Mouse (Mus musculus): Measurements from ENCODE around the gene Arl4d. TPM values are rescaled to one million over a fixed set of nuclear protein-coding genes. Genes with fewer than 3 reads are reported as not detected.
"Not testable (repeated sequence)": the region's sequence is repeated elsewhere in the genome, so short reads cannot be mapped to it uniquely, and the experiment has no call there.

Gene Arl4d
- total RNA-seq (2021), result 10 to 100 TPM in 1 of 2 experiments, 1 to 10 TPM in 1; 6.7 to 13.1 TPM
- long read RNA-seq, experiment 1, result 0 reads
- long read RNA-seq, experiment 2, result 0 reads

DNA sequence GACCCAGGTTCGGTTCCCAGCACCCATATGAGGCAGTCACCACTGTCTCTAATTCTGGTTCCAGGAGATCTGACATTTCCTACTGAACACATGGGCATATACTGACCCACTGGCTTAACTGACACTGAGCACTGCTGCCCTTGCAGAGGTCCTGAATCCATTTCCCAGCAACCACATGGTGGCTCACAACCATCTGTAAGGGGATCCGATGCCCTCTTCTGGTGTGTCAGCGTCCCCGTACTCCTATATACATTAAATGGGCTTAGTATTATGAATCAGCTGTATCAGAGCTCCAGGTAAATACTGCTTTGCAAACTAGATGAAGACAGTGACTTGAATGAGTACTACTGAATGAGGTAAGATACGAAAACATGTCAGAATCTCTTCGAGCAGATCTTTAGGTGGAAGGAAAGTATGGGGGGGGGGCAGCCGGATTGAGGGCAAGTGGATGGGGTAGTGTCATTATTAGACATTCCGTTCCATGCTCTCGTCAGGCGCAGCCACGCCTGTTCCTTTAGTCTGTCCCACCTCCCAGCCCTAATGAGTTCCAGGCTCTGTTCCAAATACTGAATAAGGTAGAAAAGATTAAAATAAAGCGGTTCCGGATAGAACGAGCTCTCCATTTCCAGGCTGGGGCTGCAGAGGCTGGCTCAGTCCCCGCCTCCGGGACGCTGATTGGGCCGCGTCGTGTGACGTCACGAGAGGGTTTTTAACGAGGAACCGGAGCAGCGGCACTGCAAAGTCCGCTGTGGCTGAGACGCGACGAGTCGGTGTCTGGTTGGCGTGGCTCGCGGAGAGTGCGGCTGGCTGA is at the start of gene Arl4d:
Gene Arl4d (plus strand): TSS at position 717 of the 811 bp plus-strand sequence.
- intact Hi-C loops (cut with DNase I), result loop anchor here (5.0 kb wide), 1 partner anchor 37 kb away; no protein-coding TSS in a partner anchor
- no peak for TF ChIP-seq CTCF (IDR thresholded peaks at IDR 0.05)

DNA sequence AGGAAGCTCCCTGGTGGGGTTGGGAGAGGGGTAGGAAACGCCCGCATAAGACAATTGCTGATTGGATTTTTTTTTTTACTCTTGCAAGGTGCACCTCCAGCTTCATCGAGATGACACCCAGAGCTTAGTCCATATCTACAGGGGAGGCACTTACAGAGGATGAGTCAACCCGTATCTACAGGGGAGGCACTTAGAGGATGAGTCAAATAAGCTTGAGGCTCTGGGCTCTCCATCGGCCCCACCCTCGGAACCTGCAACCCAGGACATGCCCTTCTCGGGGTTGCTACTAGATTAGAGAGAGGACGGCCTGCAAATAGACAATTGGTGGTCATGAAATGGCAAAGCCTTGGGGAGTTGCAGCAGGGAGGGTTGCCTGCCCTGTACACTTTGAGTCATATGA is 49.2 kb upstream of the Arl4d start:
- no peak overlapping the region for H3K27ac ChIP-seq
- DNase-seq, result no peak
- TF ChIP-seq CTCF (IDR thresholded peaks at IDR 0.05), result no peak
- H3K4me3 ChIP-seq, result no peak overlapping the region
- intact Hi-C loops (cut with DNase I), result no loop called here

More for the DNA sequence above, at the start of gene Arl4d:
- peak within 1 kb of the TSS; percentile 96 for H3K27ac ChIP-seq
- peak; percentile 97 for DNase-seq
- H3K4me3 ChIP-seq, result peak within 1 kb of the TSS; percentile 94

DNA sequence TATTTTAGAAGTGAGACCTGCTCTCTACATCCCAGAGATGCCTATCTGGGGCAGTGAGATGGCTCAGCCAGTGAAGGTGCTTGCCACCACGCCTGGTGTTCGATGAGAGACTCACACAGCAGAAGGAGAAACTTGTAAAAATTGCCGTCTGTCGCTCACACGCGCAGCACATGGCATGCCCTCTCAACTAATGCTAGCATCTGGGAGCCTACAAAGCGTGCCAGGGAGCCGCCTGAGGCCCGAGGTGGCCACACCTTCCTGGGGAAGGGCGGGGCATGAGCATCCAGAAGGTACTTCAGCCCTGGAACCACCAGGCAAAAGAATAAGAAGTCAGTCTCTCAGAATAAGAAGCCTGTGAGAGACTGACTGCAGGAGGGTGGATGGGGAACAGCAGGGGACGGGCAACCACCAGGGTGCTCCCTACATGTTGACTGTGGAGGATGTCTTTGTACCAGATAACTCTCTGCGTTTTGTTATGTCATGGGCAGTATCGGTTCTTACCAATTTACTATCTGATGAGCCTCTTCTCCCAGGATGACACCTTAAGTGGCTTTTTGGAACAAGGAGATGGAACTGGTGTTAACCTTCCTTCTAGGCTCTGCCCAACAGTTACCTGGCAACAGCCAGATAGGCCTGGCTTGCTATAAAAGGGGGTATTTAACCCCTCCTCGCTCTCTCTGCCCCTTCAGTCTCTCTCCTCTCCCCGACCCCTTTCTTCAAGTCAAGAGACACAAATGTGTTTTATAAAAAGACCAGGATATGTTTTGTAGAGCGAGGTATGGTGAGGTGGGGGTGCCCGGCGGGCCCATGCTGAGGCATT is 48.2 kb upstream of the Arl4d start:
- Histone ChIP-seq H3K4me3 (no peak overlapping the region), H3K27ac (no peak overlapping the region)
- DNase-seq, result no peak
- intact Hi-C loops (cut with DNase I), result no loop called here
- TF ChIP-seq CTCF (IDR thresholded peaks at IDR 0.05), result no peak

DNA sequence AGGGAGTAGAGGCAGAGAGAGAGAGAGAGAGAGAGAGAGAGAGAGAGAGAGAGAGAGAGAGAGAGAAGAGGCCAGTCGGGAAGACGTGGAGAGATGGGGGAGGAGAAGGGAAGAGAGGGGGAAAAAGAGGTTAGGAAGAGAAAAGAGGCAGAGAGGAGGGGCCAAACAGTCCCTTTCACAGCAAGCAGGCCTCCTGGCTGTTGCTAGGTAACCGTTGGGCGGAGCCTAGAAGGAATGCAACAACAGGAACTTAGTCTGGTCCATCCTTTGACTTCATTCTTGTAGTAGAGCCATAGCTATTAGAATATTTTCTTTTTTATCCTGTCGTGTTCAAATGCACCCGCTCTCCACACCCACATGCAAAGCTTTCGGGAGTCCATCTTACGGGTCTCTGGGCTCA is 47.5 kb upstream of the Arl4d start:
- Histone ChIP-seq H3K4me3 (no peak overlapping the region), H3K27ac (no peak overlapping the region)
- intact Hi-C loops (cut with DNase I), result no loop called here

DNA sequence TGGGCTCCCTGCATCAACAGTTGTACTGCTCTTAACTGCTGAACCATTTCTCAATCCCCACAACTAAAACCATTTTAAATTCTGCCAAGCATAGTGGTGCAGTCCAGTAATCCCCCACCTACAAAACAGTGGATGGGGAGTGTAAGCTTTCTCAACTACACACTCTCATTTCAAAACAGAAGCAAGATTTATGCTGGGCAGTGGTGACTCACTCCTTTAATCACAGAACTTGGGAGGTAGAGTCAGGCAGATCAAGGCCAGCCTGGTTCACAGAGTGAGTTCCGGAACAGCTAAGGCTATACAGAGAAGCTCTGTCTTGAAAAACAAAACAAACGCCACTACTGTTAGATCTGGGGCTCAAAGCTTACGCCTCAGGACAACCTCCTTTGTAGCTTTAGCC is 46.7 kb upstream of the Arl4d start:
- intact Hi-C loops (cut with DNase I), result no loop called here
- DNase-seq, result no peak
- H3K27ac ChIP-seq, result no peak overlapping the region
- TF ChIP-seq CTCF (IDR thresholded peaks at IDR 0.05), result no peak
- no peak overlapping the region for H3K4me3 ChIP-seq

More for the DNA sequence above, 47.5 kb upstream of the Arl4d start:
- DNase-seq, result no peak
- no peak for TF ChIP-seq CTCF (IDR thresholded peaks at IDR 0.05)

DNA sequence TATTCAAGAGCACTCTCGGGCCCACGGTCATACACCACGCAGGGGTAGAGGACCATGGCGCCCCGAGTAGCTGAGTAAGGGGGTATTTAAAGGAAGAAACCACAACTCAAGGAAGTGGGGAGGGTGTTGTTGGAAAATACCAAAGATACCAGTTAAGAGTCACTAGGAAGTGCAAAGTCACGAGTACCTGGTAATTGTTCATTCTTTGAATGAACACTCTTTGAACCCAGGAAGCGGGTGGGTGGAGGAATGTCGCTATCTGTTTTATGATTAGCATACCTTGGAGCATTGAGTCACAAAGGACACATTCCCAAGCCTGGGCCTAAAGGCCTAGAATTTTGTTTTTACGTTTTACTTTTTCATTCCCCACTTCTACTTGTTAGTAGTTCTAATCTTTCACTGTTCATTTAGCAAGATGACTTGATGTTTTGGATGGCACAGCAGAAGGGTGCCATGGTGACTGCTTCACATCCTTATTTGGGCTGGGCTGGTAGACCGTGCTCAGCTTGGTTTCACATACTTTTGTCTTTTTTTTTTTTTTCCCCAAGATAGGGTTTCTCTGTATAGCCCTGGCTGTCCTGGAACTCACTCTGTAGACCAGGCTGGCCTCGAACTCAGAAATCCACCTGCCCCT is 45.2 kb upstream of the Arl4d start:
- H3K4me3 ChIP-seq; DNase-seq; H3K27ac ChIP-seq; intact Hi-C loops (cut with DNase I): not testable (repeated sequence)

DNA sequence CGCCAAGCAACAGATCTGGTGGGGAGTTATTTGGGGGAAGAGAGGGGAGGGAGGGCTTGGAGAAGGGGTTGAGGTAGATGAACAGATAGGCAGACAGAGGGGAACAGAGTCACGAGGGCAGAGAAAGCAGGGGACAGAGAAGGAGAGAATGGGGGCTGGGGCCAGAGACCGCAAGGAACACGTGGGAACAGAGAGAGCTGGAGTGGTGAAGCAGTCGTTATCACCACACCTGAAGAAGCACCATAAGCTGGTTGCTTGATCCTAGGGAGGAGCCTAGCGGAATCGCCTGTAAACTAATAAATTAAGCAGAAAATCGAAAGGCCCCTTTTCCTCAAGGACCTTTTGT is 38.7 kb upstream of the Arl4d start:
- no peak for TF ChIP-seq CTCF (IDR thresholded peaks at IDR 0.05)
- intact Hi-C loops (cut with DNase I), result loop anchor here (2.0 kb wide), 1 partner anchor 18 kb away; no protein-coding TSS in a partner anchor
- DNase-seq, result peak; percentile 35

DNA sequence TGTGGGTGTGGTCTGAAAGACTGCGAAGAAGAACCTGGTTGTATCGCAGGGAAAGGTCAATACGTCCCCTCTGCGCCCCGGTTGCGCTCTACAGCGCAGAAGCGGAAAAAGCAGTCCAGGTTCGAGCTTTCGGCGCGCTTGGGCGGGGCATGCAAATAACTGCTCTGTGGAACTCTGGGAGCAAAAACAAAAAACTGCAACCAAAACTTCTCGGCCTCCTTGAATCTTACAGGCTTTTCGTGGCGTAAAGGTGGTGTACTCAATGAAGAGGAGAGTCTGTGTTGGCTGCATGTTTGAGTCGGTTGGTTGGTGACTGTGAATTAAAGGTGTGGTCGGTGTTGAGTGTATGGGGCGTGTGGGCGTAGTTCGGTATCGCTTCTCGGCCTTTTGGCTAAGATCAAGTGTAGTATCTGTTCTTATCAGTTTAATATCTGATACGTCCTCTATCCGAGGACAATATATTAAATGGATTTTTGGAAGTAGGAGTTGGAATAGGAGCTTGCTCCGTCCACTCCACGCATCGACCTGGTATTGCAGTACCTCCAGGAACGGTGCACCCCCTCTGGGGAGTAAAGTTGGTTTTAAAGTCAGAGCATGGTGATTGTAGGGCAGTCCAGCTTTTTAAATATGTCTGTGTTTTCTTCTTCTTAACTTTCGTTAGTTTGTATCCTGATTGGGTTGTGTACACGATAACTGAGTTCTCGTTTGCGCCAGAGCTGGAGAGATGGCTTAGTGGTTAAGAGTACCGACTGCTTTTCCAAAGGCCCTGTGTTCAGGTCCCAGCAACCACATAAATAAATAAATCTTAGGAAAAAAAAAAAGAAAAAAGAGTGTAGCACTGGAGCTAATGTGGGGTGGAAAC is 38.1 kb upstream of the Arl4d start, which contains the start of gene Rdm1:
Gene Rdm1 (plus strand): TSS at position 201 of the 862 bp plus-strand sequence.
- Histone ChIP-seq H3K4me3 (peak within 1 kb of the TSS; percentile 94), H3K27ac (peak within 1 kb of the TSS; percentile 93)
- DNase-seq, result peak; percentile 90
- intact Hi-C loops (cut with DNase I), result loop anchor here (2.0 kb wide), 1 partner anchor 18 kb away; no protein-coding TSS in a partner anchor
- TF ChIP-seq CTCF (IDR thresholded peaks at IDR 0.05), result no peak

More for the DNA sequence above, 38.7 kb upstream of the Arl4d start:
- peak overlapping the region; percentile 94 for H3K4me3 ChIP-seq
- H3K27ac ChIP-seq, result peak overlapping the region; percentile 93

DNA sequence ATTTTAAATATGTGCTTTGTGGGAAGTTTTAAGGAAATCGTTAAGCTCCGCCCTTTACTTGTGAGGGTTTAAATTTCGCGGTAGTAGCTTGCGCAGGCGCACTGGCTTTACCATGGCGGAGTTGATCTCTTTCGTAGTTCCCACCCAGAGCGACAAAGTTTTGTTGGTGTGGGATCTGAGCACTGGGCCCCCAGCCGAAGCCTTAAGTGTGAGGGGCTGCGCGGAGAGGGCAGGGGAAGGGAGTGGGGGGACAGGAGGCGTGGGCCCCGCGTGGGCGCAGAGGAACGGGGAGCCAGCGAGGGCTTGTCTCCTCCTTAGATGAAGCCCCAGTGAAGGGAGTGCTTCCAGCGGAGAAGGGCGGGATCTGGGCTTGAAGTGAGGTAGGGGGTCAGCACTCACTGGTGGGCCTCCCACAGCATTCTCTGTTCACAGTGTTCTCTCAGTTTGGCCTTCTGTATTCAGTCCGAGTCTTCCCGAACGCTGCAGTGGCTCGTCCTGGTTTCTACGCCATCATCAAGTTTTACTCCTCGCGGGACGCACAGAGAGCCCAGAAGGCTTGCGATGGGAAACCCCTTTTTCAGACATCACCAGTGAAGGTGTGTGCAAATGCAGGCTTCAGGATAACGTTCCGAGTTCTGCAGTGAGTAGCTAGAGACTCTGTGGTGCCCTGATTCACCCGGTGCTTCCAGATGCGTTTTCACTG is 37.3 kb upstream of the Arl4d start:
- peak; percentile 92 for DNase-seq
- intact Hi-C loops (cut with DNase I), result loop anchor here (2.0 kb wide), 1 partner anchor 17 kb away; no protein-coding TSS in a partner anchor
- peak overlapping the region; percentile 94 for H3K4me3 ChIP-seq
- H3K27ac ChIP-seq, result peak overlapping the region; percentile 93
- no peak for TF ChIP-seq CTCF (IDR thresholded peaks at IDR 0.05)

DNA sequence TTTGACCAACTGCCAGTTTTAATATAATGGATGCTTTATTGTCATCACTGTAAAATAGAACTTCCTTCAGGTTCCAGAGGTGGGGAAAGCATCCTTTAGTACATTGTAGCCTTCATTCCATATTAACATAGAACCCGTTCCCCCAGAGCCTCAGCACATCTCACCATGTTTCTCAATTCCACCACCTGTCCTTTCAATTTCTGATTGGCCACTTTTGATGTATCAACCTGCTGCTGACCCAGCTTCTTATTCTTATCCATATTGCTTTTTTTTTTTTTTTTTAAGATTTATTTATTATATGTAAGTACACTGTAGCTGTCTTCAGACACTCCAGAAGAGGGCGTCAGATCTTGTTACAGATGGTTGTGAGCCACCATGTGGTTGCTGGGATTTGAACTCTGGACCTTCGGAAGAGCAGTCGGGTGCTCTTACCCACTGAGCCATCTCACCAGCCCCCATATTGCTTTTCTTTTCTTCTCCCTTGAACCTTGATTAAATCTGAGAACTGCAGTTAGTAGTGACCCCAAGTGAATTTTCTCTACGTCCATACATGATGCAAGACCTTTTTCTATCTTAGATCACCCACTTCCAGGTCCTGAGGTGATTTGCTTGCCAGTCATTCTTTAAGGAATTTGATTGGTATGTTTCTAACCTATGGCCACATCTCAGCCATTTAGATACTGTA is 36.5 kb upstream of the Arl4d start:
- DNase-seq; intact Hi-C loops (cut with DNase I): not testable (repeated sequence)
- peak overlapping the region; percentile 94 for H3K4me3 ChIP-seq
- H3K27ac ChIP-seq, result peak overlapping the region; percentile 93; the same call in 1 of the 2 replicates
